24 mouse cellular contexts compared by ENCODE assay signal in genomic region chr2:151629310-151629709, GRCm38 (mm10). TPM values are rescaled to one million over a fixed set of nuclear protein-coding genes. Genes with fewer than 3 reads are reported as not detected.
DNase-seq lines count a peak whose midpoint lies in the region; ATAC-seq and TF ChIP-seq lines count a peak whose summit lies in the region.
"Had no signal": no experiment of that assay in that cellular context is flagged by ENCODE, and none has a peak within 500 bp of the region (broad histone marks: within the 10 kb centered on the region; RNA-seq: fewer than 3 reads in every experiment).

No protein-coding gene starts in this region.

- peak overlapping the region; percentile 100 for H3K27ac ChIP-seq in layer of hippocampus, adult 2 months
- H3K27ac ChIP-seq: embryonic facial prominence, embryonic 12.5 days; limb, embryonic 10.5 days had no signal

- peak overlapping the region; percentile 98 for H3K4me3 ChIP-seq in layer of hippocampus, adult 2 months
- H3K4me3 ChIP-seq: embryonic facial prominence, embryonic 12.5 days; limb, embryonic 10.5 days had no signal

- peak; percentile 31; the same call in 1 of the 2 replicates for ATAC-seq in frontal cortex, adult (ENCODE audit: low TSS enrichment)
- ATAC-seq in cerebellum, adult (ENCODE audit: insufficient number of reproducible peaks, low FRiP score, low TSS enrichment), result no peak
- ATAC-seq: forebrain, embryonic 16.5 days; inflammation-experienced regulatory T-cells, adult 6 months had no signal

- TF ChIP-seq CTCF in layer of hippocampus, adult 2 months (conservative IDR thresholded peaks at IDR 0.05), result no peak

- DNase-seq in frontal cortex, adult 2 months (ENCODE audit: extremely low spot score in 1 of 2, low spot score in 1 of 2), result no peak
- DNase-seq in layer of hippocampus, adult 2 months (ENCODE audit: low spot score in 2 of 2), result peak in 1 of 2 experiments; percentile 39
- no peak for DNase-seq in layer of hippocampus, postnatal 25 days (ENCODE audit: extremely low spot score in 1 of 2, low spot score in 1 of 2)
- DNase-seq in testis, postnatal 10 days (ENCODE audit: low spot score), result peak; percentile 18
- no peak for DNase-seq in testis, postnatal 14 days (ENCODE audit: low spot score)
- DNase-seq: cerebellum, adult 11 months; cerebellum, postnatal 25 days; gastrocnemius, postnatal 10 days; kidney, postnatal 4 days; lung, adult 2 months; lung, postnatal 36 days; thymus, adult 18-20 months had no signal

RNA-seq across cellular contexts. Expression of gene Snph, which starts 3.1 kb away (rescaled TPM):
- polyA plus RNA-seq in frontal cortex, adult 2 months (2012; rRNA removed), result 157 and 159 TPM in 2 replicates
- 100 to 1,000 TPM; 401 to 415 TPM for total RNA-seq in layer of hippocampus, adult 2 months (2021)
- total RNA-seq in layer of hippocampus, postnatal 25 days (2021), result 100 to 1,000 TPM; 380 to 402 TPM
- polyA plus RNA-seq: C2C12; inflammation-experienced regulatory T-cells, adult 6 months had no signal

RNA-seq across cellular contexts. Expression of gene Rad21l, which starts 39.0 kb away (rescaled TPM):
- 0.34 and 0.62 TPM in 2 replicates for polyA plus RNA-seq in frontal cortex, adult 2 months (2012; rRNA removed)
- 1 to 10 TPM; 1.2 to 1.4 TPM for total RNA-seq in layer of hippocampus, adult 2 months (2021)
- total RNA-seq in layer of hippocampus, postnatal 25 days (2021), result 1 to 10 TPM in 1 of 2 experiments, under 1 TPM in 1; 0.89 to 1.2 TPM
- total RNA-seq: gastrocnemius, postnatal 10 days; heart, adult 8-10 months had no signal
- polyA plus RNA-seq: C2C12; embryonic facial prominence, embryonic 12.5 days; forebrain, embryonic 16.5 days; heart, postnatal 0 days; inflammation-experienced regulatory T-cells, adult 6 months; kidney, embryonic 14.5 days; limb, embryonic 10.5 days; liver, embryonic 11.5 days; lung, adult 2 months; urinary bladder, adult 2 months had no signal

RNA-seq across cellular contexts. Expression of gene Sdcbp2, which starts 56.9 kb away (rescaled TPM):
- polyA plus RNA-seq in frontal cortex, adult 2 months (2012; rRNA removed), result 1.8 TPM in 2 replicates
- 1 to 10 TPM; 1.4 to 2.1 TPM for total RNA-seq in layer of hippocampus, adult 2 months (2021)
- total RNA-seq in layer of hippocampus, postnatal 25 days (2021), result 1 to 10 TPM; 1.5 TPM
- polyA plus RNA-seq: liver, embryonic 11.5 days had no signal
